16 mouse cellular contexts compared by ENCODE assay signal in genomic region chr9:64567482-64567881, GRCm38 (mm10).
"Had no signal": no experiment of that assay in that cellular context is flagged by ENCODE, and none has a peak within 500 bp of the region (broad histone marks: within the 10 kb centered on the region; RNA-seq: fewer than 3 reads in every experiment).

No protein-coding gene starts in this region.

- H3K27me3 ChIP-seq: lung, embryonic 15.5 days; midbrain, embryonic 15.5 days; neural tube, embryonic 13.5 days had no signal

- DNase-seq: layer of hippocampus, adult 9-11 months; layer of hippocampus, postnatal 36 days; lung, postnatal 14 days; retina, postnatal 1 day; right cerebral cortex, postnatal 4 days; spleen, adult 18-20 months; thymus, adult 18-20 months; thymus, postnatal 14 days had no signal

- H3K36me3 ChIP-seq: limb, embryonic 13.5 days; lung, embryonic 15.5 days; midbrain, embryonic 15.5 days; neural tube, embryonic 13.5 days had no signal

- ATAC-seq: midbrain, embryonic 15.5 days had no signal

- H3K9ac ChIP-seq: hindbrain, embryonic 14.5 days; limb, embryonic 13.5 days; lung, embryonic 15.5 days; midbrain, embryonic 15.5 days; neural tube, embryonic 13.5 days had no signal

- H3K4me1 ChIP-seq: lung, embryonic 15.5 days had no signal

- H3K4me3 ChIP-seq: limb, embryonic 13.5 days; lung, embryonic 15.5 days; megakaryocyte, embryonic 14.5 days; midbrain, embryonic 15.5 days; neural tube, embryonic 13.5 days had no signal

- H3K4me2 ChIP-seq: hindbrain, embryonic 14.5 days; lung, embryonic 15.5 days; midbrain, embryonic 11.5 days; midbrain, embryonic 15.5 days; neural tube, embryonic 13.5 days had no signal

- H3K27ac ChIP-seq: hindbrain, embryonic 14.5 days; limb, embryonic 13.5 days; lung, embryonic 15.5 days; macrophage; midbrain, embryonic 15.5 days; neural tube, embryonic 13.5 days had no signal

- H3K9me3 ChIP-seq: lung, embryonic 15.5 days; midbrain, embryonic 15.5 days; neural tube, embryonic 13.5 days had no signal
